ENCODE assay signal across 8 mouse cellular contexts in the genomic region with DNA sequence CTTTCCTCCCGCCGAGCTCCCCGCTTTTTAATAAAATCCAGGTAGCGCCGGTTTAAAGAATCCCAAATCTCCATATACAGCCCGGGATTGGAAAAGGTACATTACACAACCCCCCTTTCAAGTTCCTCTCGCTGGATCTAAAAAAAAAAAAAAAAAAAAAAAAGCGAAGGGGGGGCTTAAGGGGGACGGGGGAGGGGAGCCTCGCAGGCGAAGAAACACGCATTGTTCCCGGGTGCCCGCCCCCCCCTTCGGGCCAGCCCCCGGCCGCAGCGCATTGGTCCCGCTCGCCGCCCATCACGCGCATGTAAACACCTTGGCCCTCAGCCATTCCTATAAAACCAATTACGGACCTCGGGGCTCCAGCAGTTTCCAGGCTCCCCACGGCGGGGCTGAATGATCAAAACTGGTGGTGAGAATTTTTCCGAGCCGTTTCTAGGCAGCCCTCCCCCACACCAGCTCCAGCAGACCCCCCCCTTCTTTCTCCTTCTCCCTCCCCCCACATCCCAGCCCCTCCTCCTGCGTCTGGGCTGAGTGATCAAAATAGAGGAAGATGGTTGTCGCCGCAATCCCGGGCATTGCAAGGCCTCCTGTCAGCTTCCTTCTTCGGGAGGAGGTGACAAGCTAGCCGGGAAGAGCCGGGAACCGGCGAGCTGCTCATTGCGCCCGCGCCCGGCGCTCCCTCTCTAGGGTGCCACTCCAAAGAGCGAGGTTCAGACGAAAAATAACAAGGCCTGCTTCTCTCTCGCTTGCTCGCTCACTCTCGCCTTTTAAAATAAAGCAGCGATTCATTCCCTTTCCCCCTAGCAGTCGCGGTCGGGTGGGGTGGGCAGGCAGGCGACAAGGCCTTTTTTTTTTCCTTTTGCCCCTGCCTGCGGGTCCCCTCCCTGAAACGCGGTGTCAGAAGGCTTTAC. TPM values are rescaled to one million over a fixed set of nuclear protein-coding genes. Genes with fewer than 3 reads are reported as not detected.
DNase-seq lines count a peak whose midpoint lies in the region; ATAC-seq and TF ChIP-seq lines count a peak whose summit lies in the region.

TSS of gene Tnrc18 (minus strand) at position 139 of the 911 bp plus-strand sequence.

- TF ChIP-seq CTCF in cortical plate, adult 2 months (IDR thresholded peaks at IDR 0.05; ENCODE audit: extremely low read depth, insufficient read depth, low read length) = no peak

- peaks cover 2% of the 10 kb centered on the region; the same call in 1 of the 2 replicates for H3K4me1 ChIP-seq in cortical plate, adult 2 months (ENCODE audit: control insufficient read depth, insufficient read depth, low read length)

- peak; percentile 56 for ATAC-seq in megakaryocyte, adult 5-6 weeks (ENCODE audit: poor library complexity, severe bottlenecking)

- DNase-seq in adipocyte (ENCODE audit: low spot score) = peak; percentile 99
- DNase-seq in gastrocnemius, postnatal 10 days = peak; percentile 99
- peak; percentile 96 for DNase-seq in hindlimb bud, embryonic 11.5 days (ENCODE audit: extremely low spot score, low read depth, low spot score)
- DNase-seq in left cerebral cortex, adult 8-10 months (ENCODE audit: low spot score in 2 of 2) = peak; percentile 99
- DNase-seq in right cerebral cortex, adult 2 months (ENCODE audit: low spot score in 2 of 2) = peak; percentile 99
- peak; percentile 99 for DNase-seq in urinary bladder, postnatal 25 days (ENCODE audit: low spot score)

- TF ChIP-seq POLR2A in cortical plate, adult 2 months (IDR thresholded peaks at IDR 0.05; ENCODE audit: extremely low read depth, insufficient read depth, low read length) = peak; percentile 88

- H3K4me3 ChIP-seq in cortical plate, adult 2 months (ENCODE audit: insufficient read depth, low read length) = peak within 1 kb of the TSS; percentile 95

- H3K27ac ChIP-seq in cortical plate, adult 2 months (ENCODE audit: insufficient read depth, low read length) = peak within 1 kb of the TSS; percentile 100

RNA-seq across cellular contexts. Expression of gene Tnrc18, which starts in this region (rescaled TPM):
- polyA plus RNA-seq in cortical plate, adult 2 months (2012; rRNA removed) = 29.6 and 31.7 TPM in 2 replicates
- total RNA-seq in gastrocnemius, postnatal 10 days (2021) = 10 to 100 TPM; 44.8 to 64.7 TPM
- total RNA-seq in left cerebral cortex, adult 8-10 months (2022) = 100 to 1,000 TPM; 112 to 134 (median 116) TPM
- 28.2 and 38.6 TPM in 2 replicates for total RNA-seq in megakaryocyte, adult 5-6 weeks (2015)
- 20.0 and 20.4 TPM in 2 replicates for total RNA-seq in megakaryocyte, adult 5-6 weeks (2017)

Comparison
In these comparisons a context has a peak if more than half of its experiments do, and no peak if none do; other contexts are left out.
1. Peak in every context shown above with its lines: DNase-seq, ATAC-seq, H3K4me3 ChIP-seq and H3K27ac ChIP-seq.